Mouse (Mus musculus): ENCODE data around the gene Spag5.

Gene Spag5

DNA sequence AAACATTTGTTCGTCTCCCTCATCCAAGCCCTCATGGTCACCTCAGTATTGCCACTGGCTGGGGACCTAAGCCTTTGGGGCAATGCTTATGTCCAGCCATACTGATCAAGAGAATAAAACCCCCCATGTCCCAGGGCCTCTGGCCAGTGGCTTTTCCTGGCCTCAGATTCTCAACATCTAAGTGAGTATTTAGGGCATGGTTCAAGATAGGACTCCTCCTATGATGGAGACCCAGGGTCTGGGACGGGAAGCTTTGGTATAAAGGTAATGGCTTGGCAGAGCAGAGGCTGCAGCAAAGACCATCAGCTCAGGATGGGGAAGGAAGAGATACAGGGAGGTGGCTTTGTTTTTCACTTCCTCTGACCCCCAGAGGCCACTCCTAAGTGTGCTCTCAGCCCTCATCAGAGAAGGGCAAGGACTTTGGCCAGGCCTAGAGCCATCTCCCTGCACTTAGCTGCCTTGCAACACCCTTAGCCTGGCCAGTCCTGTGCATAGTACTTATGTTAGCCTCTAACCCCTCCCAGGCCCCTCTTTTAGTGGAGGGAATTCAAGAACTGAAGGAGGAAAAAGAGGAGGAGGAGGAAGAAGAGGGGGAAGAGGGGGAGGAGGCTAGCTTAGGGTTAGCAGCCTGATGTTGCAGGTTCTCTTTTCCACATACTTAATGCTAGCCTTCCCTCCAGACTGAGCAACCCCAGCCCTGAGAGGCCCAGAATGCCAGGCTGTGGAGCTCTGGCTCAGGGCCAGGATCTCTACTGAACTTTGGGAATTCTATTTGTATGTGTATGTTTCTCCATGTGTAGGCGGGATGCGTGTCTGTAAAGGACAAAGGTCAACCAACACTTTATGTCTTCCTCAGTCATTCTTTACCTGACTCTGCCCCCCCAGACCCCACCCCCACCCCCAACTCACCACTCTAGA, 48.4 kb downstream of the Spag5 start:
- WGBS, result 77% methylated on average over 4 of the region's 4 CpGs

DNA sequence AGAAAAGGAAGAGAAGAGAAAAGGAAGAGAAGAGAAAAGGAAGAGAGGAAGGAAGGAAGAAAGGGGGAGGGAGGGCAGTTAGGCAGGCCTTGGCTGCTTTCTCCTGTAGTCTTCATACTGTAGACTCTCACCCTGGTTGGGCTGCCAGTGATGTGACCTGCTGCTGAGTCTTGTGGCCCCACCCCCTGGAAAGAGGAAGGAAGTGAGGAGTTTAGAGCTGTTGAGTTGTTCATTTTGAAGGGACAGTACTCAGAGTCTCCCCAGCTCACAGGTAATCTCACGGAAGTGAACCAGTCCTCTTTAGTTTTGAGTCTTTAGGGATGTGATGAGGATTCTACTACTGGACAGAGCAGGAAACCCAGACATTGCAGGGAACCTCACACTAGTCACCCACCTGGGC, 51.8 kb downstream of the Spag5 start:
- WGBS, result 73% methylated on average over 1 of the region's 1 CpGs

- 92% methylated on average over 6 of the region's 6 CpGs for WGBS
Observed at GRCm38 (mm10) chr11:78354905-78355304, 53.6 kb downstream of the Spag5 start.

GRCm38 (mm10) chr11:78355471-78356238, 54.3 kb downstream of the Spag5 start:
- 29% methylated on average over 4 of the region's 4 CpGs for WGBS

GRCm38 (mm10) chr11:78358330-78359007, 57.1 kb downstream of the Spag5 start:
- 25% methylated on average over 22 of the region's 22 CpGs for WGBS

- WGBS, result 11% methylated on average over 13 of the region's 13 CpGs
Observed at GRCm38 (mm10) chr11:78360125-78360788, 58.9 kb downstream of the Spag5 start.

DNA sequence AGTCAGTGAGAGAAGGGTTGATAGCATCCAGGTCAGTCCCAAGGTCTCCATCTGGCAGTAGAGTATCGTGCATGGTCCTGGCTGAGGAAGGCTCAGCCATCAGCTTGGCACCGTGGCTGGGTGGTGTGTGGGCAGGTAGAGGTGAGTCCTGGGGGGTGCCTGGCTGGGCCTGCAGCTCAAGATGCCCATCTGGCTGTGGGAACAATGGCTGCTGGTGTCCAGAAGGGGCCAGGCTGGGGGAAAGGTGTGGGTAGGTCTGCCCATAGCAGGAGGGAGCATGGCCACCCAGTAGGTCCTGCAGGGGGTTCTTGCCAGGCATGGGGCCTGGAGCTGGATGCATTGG, 59.4 kb downstream of the Spag5 start:
- WGBS, result 68% methylated on average over 2 of the region's 2 CpGs

- 87% methylated on average over 13 of the region's 13 CpGs for WGBS
Observed at GRCm38 (mm10) chr11:78363309-78364007, 62.1 kb downstream of the Spag5 start.

DNA sequence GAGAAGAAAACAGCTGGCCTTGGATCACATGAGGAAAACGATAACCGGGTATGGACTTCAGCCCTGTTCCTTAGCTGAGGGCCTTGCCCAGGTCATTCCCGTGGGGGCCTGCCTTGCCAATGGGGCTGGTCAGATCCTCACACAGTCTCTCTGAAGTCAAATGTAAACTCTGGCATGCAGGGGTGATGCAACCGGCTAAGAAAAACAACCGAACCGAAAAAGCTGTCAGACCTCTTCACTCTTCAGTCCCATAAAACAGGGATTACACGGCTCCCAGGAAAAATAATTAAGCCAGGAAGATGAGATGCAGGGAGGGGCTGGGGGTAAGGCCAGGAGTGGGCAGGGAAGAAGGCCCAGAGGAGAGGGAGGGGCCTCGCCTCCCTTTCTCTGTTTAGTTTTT, 62.8 kb downstream of the Spag5 start:
- WGBS, result 70% methylated on average over 8 of the region's 8 CpGs

- 94% methylated on average over 15 of the region's 15 CpGs for WGBS
Observed at GRCm38 (mm10) chr11:78367456-78368225, 66.3 kb downstream of the Spag5 start.

- WGBS, result 75% methylated on average over 1 of the region's 1 CpGs
Observed at GRCm38 (mm10) chr11:78370389-78370788, 69.1 kb downstream of the Spag5 start.

GRCm38 (mm10) chr11:78371711-78372110, 70.4 kb downstream of the Spag5 start:
- 92% methylated on average over 11 of the region's 11 CpGs for WGBS
